Mouse (Mus musculus) kidney, embryonic 14.5 days (tissue): Measurements from ENCODE around the gene Slc22a14. TPM values are rescaled to one million over a fixed set of nuclear protein-coding genes. Genes with fewer than 3 reads are reported as not detected.

Experiments used
- ATAC-seq: fragments of 200-750 bp; cut with Nextera tagmentation; 2 replicates; pipeline ENCODE4 v1.8.0; 2017; ENCODE audit warnings: moderate number of reproducible peaks, mild to moderate bottlenecking, moderate TSS enrichment, moderate library complexity; ENCODE audit not compliant: low FRiP score, low TSS enrichment
- H3K27ac ChIP-seq: fragments of 300-500 bp; sonication (generic); 2 replicates; pipeline ENCODE4 v1.5.1; 2014; ENCODE audit warnings: low read depth, mild to moderate bottlenecking, low read length, moderate library complexity, mixed read lengths
- H3K27me3 ChIP-seq: fragments of 300-500 bp; sonication (generic); 2 replicates; pipeline ENCODE4 v1.6.1; 2014; ENCODE audit warnings: mild to moderate bottlenecking, low read length; ENCODE audit not compliant: control insufficient read depth, insufficient read depth
- H3K36me3 ChIP-seq: fragments of 300-500 bp; sonication (generic); 2 replicates; pipeline ENCODE4 v1.6.1; 2014; ENCODE audit warnings: low read length, mixed read lengths; ENCODE audit not compliant: control insufficient read depth, insufficient read depth
- H3K4me1 ChIP-seq: fragments of 300-500 bp; sonication (generic); 2 replicates; pipeline ENCODE4 v1.6.1; 2014; ENCODE audit warnings: low read length, mixed read lengths; ENCODE audit not compliant: control insufficient read depth, insufficient read depth
- H3K4me2 ChIP-seq: fragments of 300-500 bp; sonication (generic); replicated peaks from 2 replicates; pipeline ENCODE4 v1.6.1; 2014; ENCODE audit warnings: low read depth, mild to moderate bottlenecking, low read length
- H3K4me3 ChIP-seq: fragments of 300-500 bp; sonication (generic); 2 replicates; pipeline ENCODE4 v1.5.1; 2014; ENCODE audit warnings: mild to moderate bottlenecking, low read length
- H3K9ac ChIP-seq: fragments of 300-500 bp; sonication (generic); 2 replicates; pipeline ENCODE4 v1.6.1; 2014; ENCODE audit warnings: low read depth, mild to moderate bottlenecking, low read length, moderate library complexity
- H3K9me3 ChIP-seq: fragments of 300-500 bp; sonication (generic); 2 replicates; pipeline ENCODE4 v1.6.1; 2016; ENCODE audit warnings: low read length; ENCODE audit not compliant: control insufficient read depth
- WGBS: fragments of 180-500 bp; shearing (Covaris S2); extraction: QIAGEN DNeasy Blood & Tissue Kit; methylation state at CpG from one replicate; pipeline ENCODE4 v1.1.7; 2014; 5-methylcytosine and 5-hydroxymethylcytosine counted together
- polyA plus RNA-seq: library from polyadenylated mRNA; unstranded; fragments of >200 nt; fragmentation: Nextera tagmentation; extraction: Ambion mirVana; gene quantifications from 2 replicates; pipeline ENCODE4 v1.2.1, GENCODE M21; 2014

The Slc22a14 gene
- polyA plus RNA-seq: not detected in 2 replicates

GRCm38 (mm10) chr9:119365284-119365683, at the start of gene Slc22a14:
Slc22a14 (minus strand) TSS chr9:119365553.
- Histone ChIP-seq H3K4me3 (no peak within 1 kb of the TSS), H3K9ac (no peak within 1 kb of the TSS), H3K36me3 (no peaks in the 10 kb centered on the region; the same call in 1 of the 2 replicates), H3K4me1 (peaks cover 3% of the 10 kb centered on the region; the same call in 1 of the 2 replicates), H3K27me3 (no peaks in the 10 kb centered on the region), H3K27ac (no peak within 1 kb of the TSS), H3K9me3 (no peaks in the 10 kb centered on the region), H3K4me2 (no peak within 1 kb of the TSS)
- no peak for ATAC-seq
- WGBS: 53% methylated on average over 7 of the region's 7 CpGs

GRCm38 (mm10) chr9:119409864-119410263, 44.5 kb upstream of the Slc22a14 start:
- no peaks in the 10 kb centered on the region for H3K27me3 ChIP-seq
- ATAC-seq: no peak
- H3K27ac ChIP-seq: peak overlapping the region; percentile 65; the same call in 1 of the 2 replicates
- no peak overlapping the region for H3K9ac ChIP-seq
- peaks cover 22% of the 10 kb centered on the region; the same call in 1 of the 2 replicates for H3K9me3 ChIP-seq
- H3K4me3 ChIP-seq: no peak overlapping the region
- no peak overlapping the region for H3K4me2 ChIP-seq
- H3K36me3 ChIP-seq: peaks cover 2% of the 10 kb centered on the region; the same call in 1 of the 2 replicates
- peaks cover 33% of the 10 kb centered on the region for H3K4me1 ChIP-seq
- WGBS: 21% methylated on average over 5 of the region's 5 CpGs

- Histone ChIP-seq H3K9me3 (peaks cover 22% of the 10 kb centered on the region; the same call in 1 of the 2 replicates), H3K36me3 (peaks cover 2% of the 10 kb centered on the region; the same call in 1 of the 2 replicates), H3K4me3 (no peak overlapping the region), H3K27me3 (no peaks in the 10 kb centered on the region), H3K9ac (peak overlapping the region; percentile 13; the same call in 1 of the 2 replicates), H3K4me1 (peaks cover 36% of the 10 kb centered on the region), H3K27ac (peak overlapping the region; percentile 65; the same call in 1 of the 2 replicates), H3K4me2 (no peak overlapping the region)
- no peak; the same call in 1 of the 2 replicates for ATAC-seq
- WGBS: 58% methylated on average over 11 of the region's 11 CpGs
These were observed 43.7 kb upstream of the Slc22a14 start for GRCm38 (mm10) chr9:119408898-119409664.

- WGBS: 38% methylated on average over 15 of the region's 15 CpGs
- ATAC-seq: peak; percentile 32; the same call in 1 of the 2 replicates
- H3K27ac ChIP-seq: peak overlapping the region; percentile 56; the same call in 1 of the 2 replicates
- H3K36me3 ChIP-seq: peaks cover 2% of the 10 kb centered on the region; the same call in 1 of the 2 replicates
- peaks cover 16% of the 10 kb centered on the region; the same call in 1 of the 2 replicates for H3K9me3 ChIP-seq
- H3K9ac ChIP-seq: no peak overlapping the region
- no peaks in the 10 kb centered on the region for H3K27me3 ChIP-seq
- peaks cover 42% of the 10 kb centered on the region for H3K4me1 ChIP-seq
- H3K4me2 ChIP-seq: peak overlapping the region; percentile 23; the same call in 1 of the 2 replicates
- 0 out of 2 replicates have a peak overlapping the region, but pooled peaks have one; percentile 5 for H3K4me3 ChIP-seq
These were observed 42.5 kb upstream of the Slc22a14 start for GRCm38 (mm10) chr9:119407884-119408283.

- no peak for ATAC-seq
- Histone ChIP-seq H3K9me3 (no peaks in the 10 kb centered on the region), H3K4me2 (peak overlapping the region; percentile 94), H3K4me3 (peak overlapping the region; percentile 92), H3K27ac (no peak overlapping the region), H3K4me1 (peaks cover 31% of the 10 kb centered on the region), H3K9ac (peak overlapping the region; percentile 99; the same call in 1 of the 2 replicates), H3K27me3 (no peaks in the 10 kb centered on the region), H3K36me3 (no peaks in the 10 kb centered on the region)
- 72% methylated on average over 5 of the region's 5 CpGs for WGBS
These were observed 38.7 kb upstream of the Slc22a14 start for GRCm38 (mm10) chr9:119404090-119404489.

GRCm38 (mm10) chr9:119403236-119403641, 37.9 kb upstream of the Slc22a14 start:
- Histone ChIP-seq H3K4me1 (peaks cover 23% of the 10 kb centered on the region), H3K4me2 (peak overlapping the region; percentile 94)

GRCm38 (mm10) chr9:119402253-119403235, 37.2 kb upstream of the Slc22a14 start:
- H3K4me1 ChIP-seq: peaks cover 18% of the 10 kb centered on the region
- no peaks in the 10 kb centered on the region for H3K9me3 ChIP-seq
- H3K27me3 ChIP-seq: no peaks in the 10 kb centered on the region
- peak overlapping the region; percentile 97 for H3K27ac ChIP-seq
- H3K36me3 ChIP-seq: no peaks in the 10 kb centered on the region
- peak; percentile 7 for ATAC-seq
- H3K4me2 ChIP-seq: peak overlapping the region; percentile 94
- H3K9ac ChIP-seq: peak overlapping the region; percentile 99
- WGBS: under 1% methylated on average over 114 of the region's 127 CpGs
- H3K4me3 ChIP-seq: peak overlapping the region; percentile 92

More at GRCm38 (mm10) chr9:119403236-119403641, 37.9 kb upstream of the Slc22a14 start:
- Histone ChIP-seq H3K9me3 (no peaks in the 10 kb centered on the region), H3K36me3 (no peaks in the 10 kb centered on the region), H3K4me3 (peak overlapping the region; percentile 92), H3K9ac (peak overlapping the region; percentile 99), H3K27me3 (no peaks in the 10 kb centered on the region), H3K27ac (peak overlapping the region; percentile 97)
- WGBS: under 1% methylated on average over 26 of the region's 26 CpGs
- ATAC-seq: peak; percentile 17; the same call in 1 of the 2 replicates

GRCm38 (mm10) chr9:119401801-119402214, 36.5 kb upstream of the Slc22a14 start, which contains the start of gene Acvr2b:
Acvr2b (plus strand) TSS chr9:119402118.
- peak within 1 kb of the TSS; percentile 94 for H3K4me2 ChIP-seq
- no peaks in the 10 kb centered on the region for H3K27me3 ChIP-seq
- H3K27ac ChIP-seq: peak within 1 kb of the TSS; percentile 97
- H3K36me3 ChIP-seq: no peaks in the 10 kb centered on the region
- no peaks in the 10 kb centered on the region for H3K9me3 ChIP-seq
- 0% methylated on average over 11 of the region's 32 CpGs for WGBS
- ATAC-seq: peak; percentile 95
- H3K9ac ChIP-seq: peak within 1 kb of the TSS; percentile 99
- H3K4me1 ChIP-seq: peaks cover 13% of the 10 kb centered on the region
- H3K4me3 ChIP-seq: peak within 1 kb of the TSS; percentile 92
